Mouse (Mus musculus): ENCODE results near the gene Tat.

DNA sequence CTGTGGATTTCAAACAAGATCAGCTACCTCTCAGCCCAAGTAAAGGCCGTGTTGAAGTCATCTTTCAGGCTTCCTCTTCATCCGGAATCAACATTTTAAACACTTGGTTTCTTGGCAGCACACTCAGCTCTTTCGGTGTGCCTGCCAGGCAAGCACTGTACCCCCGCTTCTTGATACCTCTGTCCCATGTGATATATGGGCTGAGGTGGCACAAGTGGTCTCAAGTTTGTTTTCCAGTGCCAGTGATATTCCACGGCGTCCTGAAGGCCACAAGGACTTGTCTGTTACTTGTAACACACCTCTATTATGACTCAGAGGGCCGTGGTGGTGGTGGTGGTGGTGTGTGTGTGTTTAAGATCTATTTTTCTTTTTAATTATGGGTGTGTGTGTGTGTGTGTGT is 44.5 kb upstream of the Tat start:
- TF ChIP-seq CTCF (IDR thresholded peaks at IDR 0.05; ENCODE audit: extremely low read depth, insufficient read depth, low read length) (no peak), POLR2A (IDR thresholded peaks at IDR 0.05; ENCODE audit: extremely low read depth, insufficient read depth, low read length) (no peak)
